Comparison of ENCODE assay signal across 8 mouse cellular contexts in genomic region chr11:58307411-58308080, GRCm38 (mm10). TPM values are rescaled to one million over a fixed set of nuclear protein-coding genes. Genes with fewer than 3 reads are reported as not detected.
DNase-seq lines count a peak whose midpoint lies in the region; ATAC-seq and TF ChIP-seq lines count a peak whose summit lies in the region.

No protein-coding gene starts in this region.

- H3K27me3 ChIP-seq in embryonic facial prominence, embryonic 11.5 days (ENCODE audit: control insufficient read depth, insufficient read depth, low read length): no peaks in the 10 kb centered on the region
- no peaks in the 10 kb centered on the region for H3K27me3 ChIP-seq in liver, embryonic 15.5 days
- H3K27me3 ChIP-seq in neural tube, embryonic 11.5 days (ENCODE audit: control insufficient read depth, insufficient read depth, low read length): no peaks in the 10 kb centered on the region
- H3K27me3 ChIP-seq in testis, adult 2 months (ENCODE audit: control insufficient read depth, insufficient read depth, low read length): no peaks in the 10 kb centered on the region

- peak overlapping the region; percentile 53 for H3K4me3 ChIP-seq in embryonic facial prominence, embryonic 11.5 days (ENCODE audit: low read depth, low read length)
- peak overlapping the region; percentile 70 for H3K4me3 ChIP-seq in liver, embryonic 15.5 days (replicated peaks)
- H3K4me3 ChIP-seq in neural tube, embryonic 11.5 days (ENCODE audit: low read depth, low read length): peak overlapping the region; percentile 46
- H3K4me3 ChIP-seq in testis, adult 2 months (ENCODE audit: control insufficient read depth, low read depth, low read length): peak overlapping the region; percentile 89

- peak overlapping the region; percentile 77 for H3K9ac ChIP-seq in embryonic facial prominence, embryonic 11.5 days (replicated peaks; ENCODE audit: low read length)
- peak overlapping the region; percentile 71 for H3K9ac ChIP-seq in liver, embryonic 15.5 days
- peak overlapping the region; percentile 80 for H3K9ac ChIP-seq in neural tube, embryonic 11.5 days (ENCODE audit: low read length)

- peak; percentile 37 for ATAC-seq in activated CD4-positive, CD25-positive, alpha-beta regulatory T cell, adult 4 months
- peak; percentile 64 for ATAC-seq in embryonic facial prominence, embryonic 11.5 days (replicated peaks; ENCODE audit: insufficient number of reproducible peaks, low FRiP score, low TSS enrichment, low read depth)
- peak; percentile 72 for ATAC-seq in liver, embryonic 15.5 days (ENCODE audit: insufficient read depth)
- peak; percentile 39 for ATAC-seq in neural tube, embryonic 11.5 days (ENCODE audit: insufficient read depth, low FRiP score, low TSS enrichment)

- no peaks in the 10 kb centered on the region for H3K9me3 ChIP-seq in embryonic facial prominence, embryonic 11.5 days (replicated peaks; ENCODE audit: control insufficient read depth, low read length)
- H3K9me3 ChIP-seq in liver, embryonic 15.5 days (replicated peaks): no peaks in the 10 kb centered on the region
- no peaks in the 10 kb centered on the region for H3K9me3 ChIP-seq in neural tube, embryonic 11.5 days (ENCODE audit: control insufficient read depth, low read length)

- DNase-seq in 416B (ENCODE audit: low read depth): peak; percentile 77
- DNase-seq in embryonic facial prominence, embryonic 11.5 days (ENCODE audit: low spot score): peak; percentile 73
- DNase-seq in heart, adult 9 months (ENCODE audit: low spot score in 2 of 2): peak; percentile 42 to 51
- peak; percentile 58 to 73 for DNase-seq in kidney, adult 8-10 months
- peak; percentile 77 for DNase-seq in neural tube, embryonic 11.5 days (ENCODE audit: low spot score)

- H3K4me2 ChIP-seq in embryonic facial prominence, embryonic 11.5 days (ENCODE audit: low read depth, low read length): peak overlapping the region; percentile 92
- peak overlapping the region; percentile 98 for H3K4me2 ChIP-seq in liver, embryonic 15.5 days
- H3K4me2 ChIP-seq in neural tube, embryonic 11.5 days (ENCODE audit: low read depth): peak overlapping the region; percentile 81

- TF ChIP-seq CTCF in testis, adult 2 months (IDR thresholded peaks at IDR 0.05; ENCODE audit: control insufficient read depth, insufficient read depth, insufficient replicate concordance, low read depth, low read length): no peak

- H3K36me3 ChIP-seq in embryonic facial prominence, embryonic 11.5 days (replicated peaks; ENCODE audit: control insufficient read depth, insufficient read depth, low read depth, low read length): no peaks in the 10 kb centered on the region
- H3K36me3 ChIP-seq in liver, embryonic 15.5 days (replicated peaks): peaks cover 3% of the 10 kb centered on the region; the same call in 1 of the 2 replicates
- H3K36me3 ChIP-seq in neural tube, embryonic 11.5 days (ENCODE audit: control insufficient read depth, insufficient read depth, low read length): peaks cover 3% of the 10 kb centered on the region
- no peaks in the 10 kb centered on the region for H3K36me3 ChIP-seq in testis, adult 2 months (ENCODE audit: control insufficient read depth, insufficient read depth, low read length)

- WGBS in embryonic facial prominence, embryonic 11.5 days: under 1% methylated on average over 41 of the region's 42 CpGs
- WGBS in liver, embryonic 15.5 days (ENCODE audit: insufficient replicate concordance): under 1% methylated on average over 42 of the region's 42 CpGs
- WGBS in neural tube, embryonic 11.5 days: under 1% methylated on average over 40 of the region's 42 CpGs

- no peaks in the 10 kb centered on the region for H3K4me1 ChIP-seq in embryonic facial prominence, embryonic 11.5 days (ENCODE audit: control insufficient read depth, insufficient read depth, low read length)
- peaks cover 37% of the 10 kb centered on the region for H3K4me1 ChIP-seq in liver, embryonic 15.5 days (replicated peaks)
- H3K4me1 ChIP-seq in neural tube, embryonic 11.5 days (ENCODE audit: control insufficient read depth, insufficient read depth, low read length): peaks cover 15% of the 10 kb centered on the region
- H3K4me1 ChIP-seq in testis, adult 2 months (ENCODE audit: control insufficient read depth, insufficient read depth, low read length): peaks cover 10% of the 10 kb centered on the region

- 0 out of 2 replicates have a peak, but pooled peaks have one; percentile 15 for TF ChIP-seq POLR2A in testis, adult 2 months (IDR thresholded peaks at IDR 0.05; ENCODE audit: control insufficient read depth, low read depth, low read length)

- H3K27ac ChIP-seq in embryonic facial prominence, embryonic 11.5 days (replicated peaks; ENCODE audit: low read depth, low read length): peak overlapping the region; percentile 47; the same call in 1 of the 2 replicates
- peak overlapping the region; percentile 77 for H3K27ac ChIP-seq in liver, embryonic 15.5 days (replicated peaks)
- 0 out of 2 replicates have a peak overlapping the region, but pooled peaks have one; percentile 44 for H3K27ac ChIP-seq in neural tube, embryonic 11.5 days (ENCODE audit: low read depth, low read length)
- H3K27ac ChIP-seq in testis, adult 2 months (ENCODE audit: control insufficient read depth, insufficient read depth, low read depth, low read length): peak overlapping the region; percentile 2; the same call in 1 of the 2 replicates

RNA-seq across cellular contexts. Expression of gene Zfp692, which starts 0.7 kb away (rescaled TPM):
- polyA plus RNA-seq in activated CD4-positive, CD25-positive, alpha-beta regulatory T cell, adult 4 months (2017; shearing (Covaris generic)): 10 to 100 TPM in 1 of 2 experiments, 1 to 10 TPM in 1; 6.5 to 10.3 TPM
- 10.9 TPM in 2 replicates for polyA plus RNA-seq in embryonic facial prominence, embryonic 11.5 days (2014; fragmentation: Nextera tagmentation; extraction: Ambion mirVana)
- 9.4 and 11.5 TPM in 2 replicates for polyA plus RNA-seq in liver, embryonic 15.5 days (2015; fragmentation: Nextera tagmentation; extraction: Ambion mirVana)
- polyA plus RNA-seq in neural tube, embryonic 11.5 days (2014; fragmentation: Nextera tagmentation; extraction: Ambion mirVana): 15.0 and 17.1 TPM in 2 replicates
- 11.2 and 14.0 TPM in 2 replicates for polyA plus RNA-seq in testis, adult 2 months (2012; rRNA removed)

RNA-seq across cellular contexts. Expression of gene Zfp672, which starts 22.6 kb away (rescaled TPM):
- polyA plus RNA-seq in activated CD4-positive, CD25-positive, alpha-beta regulatory T cell, adult 4 months (2017; shearing (Covaris generic)): 10 to 100 TPM; 43.4 to 44.5 TPM
- 24.4 and 26.0 TPM in 2 replicates for polyA plus RNA-seq in embryonic facial prominence, embryonic 11.5 days (2014; fragmentation: Nextera tagmentation; extraction: Ambion mirVana)
- 35.0 and 36.0 TPM in 2 replicates for polyA plus RNA-seq in liver, embryonic 15.5 days (2015; fragmentation: Nextera tagmentation; extraction: Ambion mirVana)
- polyA plus RNA-seq in neural tube, embryonic 11.5 days (2014; fragmentation: Nextera tagmentation; extraction: Ambion mirVana): 25.5 and 27.7 TPM in 2 replicates
- 43.7 and 48.9 TPM in 2 replicates for polyA plus RNA-seq in testis, adult 2 months (2012; rRNA removed)

RNA-seq across cellular contexts. Expression of gene Sh3bp5l, which starts 23.0 kb away (rescaled TPM):
- 1 to 10 TPM; 3.7 to 5.9 TPM for polyA plus RNA-seq in activated CD4-positive, CD25-positive, alpha-beta regulatory T cell, adult 4 months (2017; shearing (Covaris generic))
- 21.0 and 22.5 TPM in 2 replicates for polyA plus RNA-seq in embryonic facial prominence, embryonic 11.5 days (2014; fragmentation: Nextera tagmentation; extraction: Ambion mirVana)
- polyA plus RNA-seq in liver, embryonic 15.5 days (2015; fragmentation: Nextera tagmentation; extraction: Ambion mirVana): 16.7 and 19.0 TPM in 2 replicates
- 37.0 and 41.4 TPM in 2 replicates for polyA plus RNA-seq in neural tube, embryonic 11.5 days (2014; fragmentation: Nextera tagmentation; extraction: Ambion mirVana)
- 8.6 and 9.5 TPM in 2 replicates for polyA plus RNA-seq in testis, adult 2 months (2012; rRNA removed)

RNA-seq across cellular contexts. Expression of gene 4930438A08Rik, which starts 32.9 kb away (rescaled TPM):
- polyA plus RNA-seq in activated CD4-positive, CD25-positive, alpha-beta regulatory T cell, adult 4 months (2017; shearing (Covaris generic)): not detected
- polyA plus RNA-seq in embryonic facial prominence, embryonic 11.5 days (2014; fragmentation: Nextera tagmentation; extraction: Ambion mirVana): 0.20 TPM in 1 of 2 replicates, not detected in the other
- 2.9 and 3.2 TPM in 2 replicates for polyA plus RNA-seq in liver, embryonic 15.5 days (2015; fragmentation: Nextera tagmentation; extraction: Ambion mirVana)
- not detected in 2 replicates for polyA plus RNA-seq in neural tube, embryonic 11.5 days (2014; fragmentation: Nextera tagmentation; extraction: Ambion mirVana)
- 0.13 and 0.75 TPM in 2 replicates for polyA plus RNA-seq in testis, adult 2 months (2012; rRNA removed)

Comparison
In these comparisons a context has a peak if more than half of its experiments do, and no peak if none do; other contexts are left out.
1. Peak in every context shown above with its lines: DNase-seq, ATAC-seq, H3K4me3 ChIP-seq and H3K27ac ChIP-seq.
2. H3K27ac ChIP-seq: peak in every context shown above with its lines; median percentile 77 in liver, embryonic 15.5 days; 47 in embryonic facial prominence, embryonic 11.5 days; 44 in neural tube, embryonic 11.5 days; 2 in testis, adult 2 months.